Comparison of ENCODE assay signal across 20 mouse cellular contexts in the genomic region with DNA sequence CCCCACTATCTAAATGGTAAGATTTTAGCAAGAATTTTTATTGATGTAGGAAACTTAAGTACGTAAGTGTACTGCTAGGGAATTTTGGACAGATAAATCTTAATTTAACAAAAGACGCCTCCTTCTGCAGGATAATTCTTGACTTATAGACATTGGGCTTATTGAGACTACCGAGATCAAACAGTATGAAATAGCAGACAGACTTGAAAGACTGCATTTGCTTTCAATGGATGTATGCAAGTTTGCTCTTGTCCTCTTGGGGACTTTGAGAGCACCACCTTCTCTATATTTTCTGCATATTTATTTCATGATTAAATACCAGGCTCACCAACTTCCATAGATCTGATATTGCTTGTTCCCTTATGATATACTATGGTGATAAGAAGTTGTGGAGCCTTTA.
A peak's percentile ranks its signal among the peaks of the same experiment; 100 is the strongest.
DNase-seq lines count a peak whose midpoint lies in the region; ATAC-seq and TF ChIP-seq lines count a peak whose summit lies in the region.
"Had no signal": no experiment of that assay in that cellular context is flagged by ENCODE, and none has a peak within 500 bp of the region (broad histone marks: within the 10 kb centered on the region; RNA-seq: fewer than 3 reads in every experiment).

No protein-coding gene starts in this region.

- H3K36me3 ChIP-seq in embryonic facial prominence, embryonic 14.5 days (ENCODE audit: control insufficient read depth, insufficient read depth, low read length), result no peaks in the 10 kb centered on the region
- H3K36me3 ChIP-seq in embryonic facial prominence, embryonic 10.5 days (replicated peaks), result no peaks in the 10 kb centered on the region
- no peaks in the 10 kb centered on the region for H3K36me3 ChIP-seq in stomach, embryonic 14.5 days (ENCODE audit: control insufficient read depth, insufficient read depth, low read length)
- no peaks in the 10 kb centered on the region for H3K36me3 ChIP-seq in stomach, postnatal 0 days (ENCODE audit: control insufficient read depth, insufficient read depth, low read length)
- H3K36me3 ChIP-seq: embryonic facial prominence, embryonic 13.5 days; forebrain, embryonic 15.5 days; G1E had no signal

- DNase-seq in embryonic facial prominence, embryonic 14.5 days (ENCODE audit: low spot score), result peak; percentile 50
- DNase-seq in embryonic facial prominence, embryonic 10.5 days (ENCODE audit: low spot score), result no peak
- no peak for DNase-seq in stomach, postnatal 0 days (ENCODE audit: low spot score)
- no peak for DNase-seq in ovary, postnatal 14 days (ENCODE audit: low spot score)
- DNase-seq: B cell, adult 2 months; cerebellum, adult 11-12 months; cerebellum, adult 2 months; cerebellum, adult 9-10 months; cerebellum, postnatal 10 days; cerebellum, postnatal 25 days; forebrain, postnatal 0 days had no signal

- H3K27me3 ChIP-seq in embryonic facial prominence, embryonic 14.5 days (replicated peaks; ENCODE audit: control insufficient read depth, insufficient read depth, low read length), result no peaks in the 10 kb centered on the region
- H3K27me3 ChIP-seq in embryonic facial prominence, embryonic 10.5 days (replicated peaks; ENCODE audit: low read depth, poor library complexity, severe bottlenecking), result no peaks in the 10 kb centered on the region
- H3K27me3 ChIP-seq in stomach, embryonic 14.5 days (ENCODE audit: control insufficient read depth, insufficient read depth, low read length), result no peaks in the 10 kb centered on the region
- H3K27me3 ChIP-seq in stomach, postnatal 0 days (ENCODE audit: control insufficient read depth, insufficient read depth, low read length), result no peaks in the 10 kb centered on the region; the same call in 1 of the 2 replicates
- H3K27me3 ChIP-seq: CH12.LX; embryonic facial prominence, embryonic 13.5 days; forebrain, embryonic 13.5 days; forebrain, embryonic 15.5 days; Patski had no signal

- no peak overlapping the region for H3K4me3 ChIP-seq in embryonic facial prominence, embryonic 14.5 days (ENCODE audit: low read depth, low read length)
- H3K4me3 ChIP-seq in embryonic facial prominence, embryonic 10.5 days, result no peak overlapping the region
- no peak overlapping the region for H3K4me3 ChIP-seq in stomach, embryonic 14.5 days (ENCODE audit: low read depth, low read length)
- no peak overlapping the region for H3K4me3 ChIP-seq in stomach, postnatal 0 days (ENCODE audit: low read depth, low read length)
- H3K4me3 ChIP-seq: embryonic facial prominence, embryonic 13.5 days; forebrain, embryonic 13.5 days; forebrain, embryonic 15.5 days had no signal

- no peak overlapping the region for H3K9ac ChIP-seq in embryonic facial prominence, embryonic 14.5 days (ENCODE audit: low read depth, low read length)
- no peak overlapping the region for H3K9ac ChIP-seq in stomach, embryonic 14.5 days (replicated peaks; ENCODE audit: low read depth, low read length)
- no peak overlapping the region for H3K9ac ChIP-seq in stomach, postnatal 0 days (ENCODE audit: low read length)
- H3K9ac ChIP-seq: embryonic facial prominence, embryonic 13.5 days; forebrain, embryonic 13.5 days; forebrain, embryonic 15.5 days; forebrain, postnatal 0 days had no signal

- no peak overlapping the region for H3K4me2 ChIP-seq in embryonic facial prominence, embryonic 14.5 days (ENCODE audit: low read depth, low read length)
- no peak overlapping the region for H3K4me2 ChIP-seq in stomach, embryonic 14.5 days (replicated peaks; ENCODE audit: low read depth, low read length)
- no peak overlapping the region for H3K4me2 ChIP-seq in stomach, postnatal 0 days (replicated peaks; ENCODE audit: low read depth)
- H3K4me2 ChIP-seq: embryonic facial prominence, embryonic 13.5 days; forebrain, embryonic 13.5 days; forebrain, embryonic 15.5 days had no signal

- no peak for ATAC-seq in embryonic facial prominence, embryonic 14.5 days (ENCODE audit: low read depth)
- no peak for ATAC-seq in stomach, embryonic 14.5 days (ENCODE audit: insufficient number of reproducible peaks, insufficient read depth, low FRiP score, low read depth)
- ATAC-seq in stomach, postnatal 0 days (ENCODE audit: low FRiP score, low TSS enrichment), result no peak
- ATAC-seq: activated CD4-positive, CD25-positive, alpha-beta regulatory T cell, adult 4 months; CD4-positive, CD25-positive, alpha-beta regulatory T cell, adult 4 months; forebrain, embryonic 13.5 days; forebrain, embryonic 15.5 days; forebrain, postnatal 0 days; Patski had no signal

- TF ChIP-seq EP300 in stomach, postnatal 0 days (optimal IDR thresholded peaks at IDR 0.05), result peak; percentile 78

- no peak overlapping the region for H3K27ac ChIP-seq in embryonic facial prominence, embryonic 14.5 days (replicated peaks; ENCODE audit: low read depth, low read length)
- no peak overlapping the region for H3K27ac ChIP-seq in embryonic facial prominence, embryonic 10.5 days (replicated peaks)
- H3K27ac ChIP-seq in stomach, embryonic 14.5 days (ENCODE audit: low read length), result 0 out of 2 replicates have a peak overlapping the region, but pooled peaks have one; percentile 22
- H3K27ac ChIP-seq in stomach, postnatal 0 days (replicated peaks), result no peak overlapping the region
- H3K27ac ChIP-seq: embryonic facial prominence, embryonic 13.5 days; forebrain, embryonic 13.5 days; forebrain, embryonic 15.5 days had no signal

- 87% methylated on average over 3 of the region's 3 CpGs for WGBS in embryonic facial prominence, embryonic 14.5 days
- WGBS in embryonic facial prominence, embryonic 10.5 days, result 91% methylated on average over 3 of the region's 3 CpGs
- WGBS in stomach, embryonic 14.5 days, result 68% methylated on average over 3 of the region's 3 CpGs
- WGBS in stomach, postnatal 0 days, result 51% methylated on average over 3 of the region's 3 CpGs

- no peaks in the 10 kb centered on the region for H3K4me1 ChIP-seq in embryonic facial prominence, embryonic 14.5 days (ENCODE audit: control insufficient read depth, insufficient read depth, low read length)
- no peaks in the 10 kb centered on the region for H3K4me1 ChIP-seq in embryonic facial prominence, embryonic 10.5 days
- no peaks in the 10 kb centered on the region for H3K4me1 ChIP-seq in stomach, embryonic 14.5 days (ENCODE audit: control insufficient read depth, insufficient read depth, low read length)
- H3K4me1 ChIP-seq in stomach, postnatal 0 days (replicated peaks; ENCODE audit: control insufficient read depth, insufficient read depth), result no peaks in the 10 kb centered on the region
- H3K4me1 ChIP-seq: embryonic facial prominence, embryonic 13.5 days; forebrain, embryonic 13.5 days; forebrain, embryonic 15.5 days had no signal

- H3K9me3 ChIP-seq in embryonic facial prominence, embryonic 14.5 days (ENCODE audit: control insufficient read depth, low read length), result no peaks in the 10 kb centered on the region
- H3K9me3 ChIP-seq in embryonic facial prominence, embryonic 10.5 days, result peaks cover 2% of the 10 kb centered on the region; the same call in 1 of the 2 replicates
- H3K9me3 ChIP-seq in stomach, embryonic 14.5 days (ENCODE audit: control insufficient read depth, low read depth, low read length), result no peaks in the 10 kb centered on the region
- no peaks in the 10 kb centered on the region; the same call in 1 of the 2 replicates for H3K9me3 ChIP-seq in stomach, postnatal 0 days (ENCODE audit: control insufficient read depth, low read length)
- H3K9me3 ChIP-seq: embryonic facial prominence, embryonic 13.5 days; forebrain, embryonic 13.5 days; forebrain, embryonic 15.5 days had no signal

- no peak for TF ChIP-seq CTCF in stomach, postnatal 0 days (IDR thresholded peaks at IDR 0.05; ENCODE audit: low read depth)
